Mouse (Mus musculus) neural tube, embryonic 10.5 days (tissue): ENCODE data around the gene Cdk5r2.

ENCODE experiments used
- DNase-seq: peaks from one replicate; pipeline ENCODE4 v3.0.0-alpha.2; 2017; ENCODE audit warnings: low spot score; ENCODE audit errors: extremely low spot score

Gene Cdk5r2

GRCm38 (mm10) chr1:74891513-74891912 is 36.8 kb downstream of the Cdk5r2 start:
- DNase-seq: peak; percentile 55

GRCm38 (mm10) chr1:74892351-74893133 is 37.8 kb downstream of the Cdk5r2 start:
- DNase-seq: no peak

GRCm38 (mm10) chr1:74893134-74893855 is 38.6 kb downstream of the Cdk5r2 start, which contains the start of gene Cryba2:
Gene Cryba2 (minus strand): TSS chr1:74893143.
- DNase-seq: peak; percentile 74

GRCm38 (mm10) chr1:74894966-74895365 is 40.2 kb downstream of the Cdk5r2 start:
- peak; percentile 76 for DNase-seq

- no peak for DNase-seq
Measured at GRCm38 (mm10) chr1:74897976-74898375, 43.2 kb downstream of the Cdk5r2 start.

GRCm38 (mm10) chr1:74898656-74899431 is 44.1 kb downstream of the Cdk5r2 start:
- DNase-seq: no peak

- peak; percentile 48 for DNase-seq
Measured at GRCm38 (mm10) chr1:74900341-74901285, 45.9 kb downstream of the Cdk5r2 start.

GRCm38 (mm10) chr1:74901686-74902085 is 47.0 kb downstream of the Cdk5r2 start:
- DNase-seq: peak; percentile 65

GRCm38 (mm10) chr1:74902191-74902590 is 47.5 kb downstream of the Cdk5r2 start:
- no peak for DNase-seq
